Mouse (Mus musculus) ZHBTc4 (cell line): ENCODE results near the gene Slco1a6.
"Not testable (repeated sequence)": the region's sequence is repeated elsewhere in the genome, so short reads cannot be mapped to it uniquely, and the experiment has no call there.

Experiments
- DNase-seq: peaks from one replicate; pipeline ENCODE4 v3.0.0-alpha.2; 2011; ENCODE audit warnings: low read depth, low spot score

Gene Slco1a6

GRCm38 (mm10) chr6:142208421-142208820, at the start of gene Slco1a6:
Gene Slco1a6 (minus strand): TSS chr6:142208521.
- no peak for DNase-seq

DNA sequence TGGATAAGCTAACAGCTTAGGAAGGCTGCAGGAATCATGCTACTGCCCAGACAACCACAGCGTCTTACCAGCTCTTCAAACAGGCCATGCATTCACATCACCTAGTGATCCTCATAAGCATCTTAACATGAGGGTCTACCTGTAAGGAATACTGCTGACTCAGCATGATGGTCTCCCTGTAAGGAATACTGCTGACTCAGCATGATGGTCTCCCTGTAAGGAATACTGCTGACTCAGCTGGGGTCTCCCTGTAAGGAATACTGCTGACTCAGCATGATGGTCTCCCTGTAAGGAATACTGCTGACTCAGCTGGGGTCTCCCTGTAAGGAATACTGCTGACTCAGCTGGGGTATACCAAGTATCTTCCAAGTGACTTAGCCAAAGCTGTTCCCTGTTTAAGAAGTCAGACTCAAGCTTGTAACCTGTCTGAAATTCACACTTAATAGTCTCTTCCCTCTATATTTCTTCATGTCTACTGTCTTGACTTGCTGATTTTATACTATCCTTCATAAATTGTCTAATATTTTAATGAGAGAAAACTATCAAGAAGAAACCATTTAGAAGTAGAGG, 42.5 kb upstream of the Slco1a6 start:
- not testable (repeated sequence) for DNase-seq

- DNase-seq: peak; percentile 7
These were observed 36.7 kb upstream of the Slco1a6 start for GRCm38 (mm10) chr6:142245065-142245464.

DNA sequence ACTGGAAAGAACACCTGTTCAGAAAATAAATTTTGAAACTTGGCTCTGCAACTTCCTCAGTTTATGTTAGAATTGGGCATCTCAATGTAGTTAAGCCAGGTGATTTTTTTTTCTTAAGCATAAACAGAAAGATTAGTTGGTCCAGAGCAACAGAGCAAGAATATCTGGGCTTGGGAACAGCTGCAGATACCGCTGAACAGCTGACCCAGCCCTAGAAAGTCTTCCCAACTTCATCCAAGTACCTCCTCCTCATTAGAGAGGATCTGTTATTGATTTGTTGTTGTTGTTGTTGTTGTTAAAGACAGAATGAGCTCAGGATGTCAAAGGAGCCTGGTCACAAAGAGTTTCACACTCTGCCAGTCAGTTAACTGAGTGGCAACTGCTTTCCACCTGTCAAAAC, 31.1 kb upstream of the Slco1a6 start:
- no peak for DNase-seq

DNA sequence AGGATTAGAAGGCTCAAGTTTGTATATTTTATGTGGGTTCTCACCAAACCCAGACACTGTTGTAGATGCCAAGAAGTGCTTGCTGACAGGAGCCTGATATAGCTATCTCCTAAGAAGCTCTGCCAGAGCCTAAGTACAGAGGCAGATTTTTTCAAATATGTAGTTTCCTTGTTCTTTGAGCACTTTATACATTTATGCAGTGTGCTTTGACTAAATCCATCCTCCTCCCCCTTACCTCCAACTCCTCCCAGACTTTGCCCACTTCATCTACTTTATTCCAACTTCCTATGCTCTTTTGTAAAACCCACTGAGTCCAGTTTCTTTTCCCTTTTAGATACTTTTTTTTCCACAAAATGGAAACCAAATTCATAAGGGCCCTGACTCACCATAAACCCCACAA, 11.8 kb upstream of the Slco1a6 start:
- DNase-seq: no peak

DNA sequence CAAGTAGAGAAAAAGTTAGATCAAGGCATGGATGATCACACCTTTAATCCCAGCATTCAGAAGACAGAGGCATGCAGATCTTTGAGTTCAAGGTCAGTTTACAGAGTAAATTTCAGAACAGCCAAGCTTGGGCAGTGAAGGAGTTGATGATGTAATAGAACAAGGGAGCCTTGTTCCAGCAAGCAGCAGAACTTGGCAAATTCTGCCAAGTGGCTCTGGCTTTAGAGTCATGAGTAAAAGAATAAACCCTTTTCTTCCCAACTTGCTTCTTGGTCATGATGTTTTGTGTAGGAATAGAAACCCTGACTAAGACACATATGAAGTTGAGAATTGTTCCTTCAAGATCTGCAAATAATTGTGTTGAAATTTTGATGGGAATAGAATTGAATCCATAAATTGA, 3.5 kb upstream of the Slco1a6 start:
- DNase-seq: no peak

- DNase-seq: no peak
These were observed 1.4 kb upstream of the Slco1a6 start for GRCm38 (mm10) chr6:142209749-142210148.

- DNase-seq: no peak
These were observed 7.8 kb downstream of the Slco1a6 start for GRCm38 (mm10) chr6:142200524-142200923.

- no peak for DNase-seq
These were observed 14.1 kb downstream of the Slco1a6 start for GRCm38 (mm10) chr6:142194245-142194644.

GRCm38 (mm10) chr6:142191962-142192361, 16.4 kb downstream of the Slco1a6 start:
- DNase-seq: no peak

GRCm38 (mm10) chr6:142187426-142187825, 20.9 kb downstream of the Slco1a6 start:
- DNase-seq: no peak

DNA sequence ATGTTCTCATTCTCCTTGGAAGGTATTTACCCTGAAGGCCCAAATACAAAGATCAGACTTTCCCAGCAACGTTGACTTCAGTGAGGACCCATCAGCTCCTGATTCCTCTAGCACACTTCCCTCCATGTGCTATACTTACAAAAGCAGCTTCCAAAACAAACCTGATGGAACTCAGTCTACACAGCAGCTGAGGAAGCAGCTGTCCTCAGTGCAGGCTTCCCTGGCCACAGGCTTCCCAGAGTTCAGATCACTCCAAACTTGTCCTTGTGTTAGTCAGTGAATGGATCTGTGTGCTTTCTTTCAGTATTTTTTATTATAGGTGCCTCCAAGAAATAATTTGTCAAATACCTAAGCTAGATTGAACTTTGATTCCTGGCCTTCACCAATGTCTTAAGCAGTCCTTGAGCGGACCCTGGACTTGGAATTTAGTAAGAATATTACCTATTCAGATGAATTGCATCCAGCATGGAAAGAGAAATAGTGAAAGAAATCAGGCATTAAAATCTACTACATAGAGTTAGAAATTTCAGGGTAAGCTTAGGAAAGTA, 22.4 kb downstream of the Slco1a6 start:
- no peak for DNase-seq

DNA sequence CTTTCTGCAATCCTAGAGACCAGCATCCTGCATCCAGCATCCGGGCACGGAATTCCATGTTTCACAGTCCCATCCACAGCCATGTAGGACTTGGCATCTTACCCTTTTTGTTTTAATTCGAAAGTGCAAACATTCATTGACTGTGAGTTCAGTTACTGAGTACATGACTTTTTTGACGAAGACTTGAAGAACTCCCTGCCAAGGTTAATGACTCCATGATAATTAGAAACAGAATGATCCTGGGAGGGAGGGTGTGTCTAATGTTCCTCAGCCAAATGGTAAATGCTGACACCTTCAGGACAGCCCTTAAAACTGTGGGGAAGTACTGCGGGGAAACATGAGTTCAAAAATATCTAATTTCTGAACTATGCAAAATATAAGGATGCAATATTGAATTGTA, 44.9 kb downstream of the Slco1a6 start:
- DNase-seq: no peak

- no peak for DNase-seq
These were observed 47.1 kb downstream of the Slco1a6 start for GRCm38 (mm10) chr6:142161171-142161570.

DNA sequence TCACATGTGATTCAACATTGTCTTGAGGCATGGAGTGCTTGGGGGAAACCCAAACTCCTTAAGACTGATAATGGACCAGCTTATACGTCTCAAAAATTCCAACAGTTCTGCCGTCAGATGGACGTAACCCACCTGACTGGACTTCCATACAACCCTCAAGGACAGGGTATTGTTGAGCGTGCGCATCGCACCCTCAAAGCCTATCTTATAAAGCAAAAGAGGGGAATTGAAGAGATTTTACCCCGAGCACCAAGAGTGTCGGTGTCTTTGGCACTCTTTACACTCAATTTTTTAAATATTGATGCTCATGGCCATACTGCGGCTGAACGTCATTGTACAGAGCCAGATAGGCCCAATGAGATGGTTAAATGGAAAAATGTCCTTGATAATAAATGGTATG, 54.2 kb downstream of the Slco1a6 start:
- DNase-seq: not testable (repeated sequence)

GRCm38 (mm10) chr6:142148371-142148770, 60.0 kb downstream of the Slco1a6 start:
- DNase-seq: no peak

GRCm38 (mm10) chr6:142111667-142112305, 96.5 kb downstream of the Slco1a6 start:
- peak; percentile 15 for DNase-seq

DNA sequence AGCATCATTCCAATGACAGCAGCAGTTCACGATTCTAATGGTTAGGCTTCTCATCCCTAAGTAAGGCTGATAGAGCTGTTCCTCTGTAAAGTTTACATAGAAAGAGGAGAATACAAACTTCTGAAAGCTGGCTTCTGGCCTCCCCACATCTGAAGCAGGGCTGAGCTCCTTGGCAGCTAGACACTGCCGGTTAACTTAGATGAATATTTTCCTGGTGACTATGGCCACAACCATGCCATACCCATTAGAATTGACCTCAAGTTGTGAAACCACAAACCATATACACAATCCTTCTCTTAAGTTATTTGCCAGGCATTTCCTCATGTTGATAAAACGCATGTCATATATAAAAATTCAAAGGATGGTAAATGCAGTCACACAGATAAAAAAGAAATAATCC, 117.2 kb downstream of the Slco1a6 start:
- no peak for DNase-seq

DNA sequence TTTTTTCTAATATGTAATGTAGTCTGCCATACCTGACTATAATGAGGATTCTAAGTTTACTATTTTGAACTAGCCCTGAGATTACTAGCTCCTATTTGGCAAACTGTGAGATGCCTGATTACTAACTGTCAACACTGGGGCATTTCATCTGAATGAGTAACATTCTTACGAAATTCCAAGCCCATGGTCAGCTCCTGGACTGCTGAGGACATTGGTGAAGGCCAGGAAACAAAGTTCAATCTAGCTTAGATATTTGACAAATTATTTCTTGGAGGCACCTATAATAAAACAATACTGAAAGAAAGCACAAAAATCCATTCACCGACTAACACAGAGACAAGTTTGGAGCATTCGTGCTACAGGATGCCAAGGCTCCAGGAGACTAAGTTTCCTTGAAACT, 150.0 kb downstream of the Slco1a6 start:
- not testable (repeated sequence) for DNase-seq

- DNase-seq: no peak
These were observed 160.6 kb downstream of the Slco1a6 start for GRCm38 (mm10) chr6:142047689-142048088.

DNA sequence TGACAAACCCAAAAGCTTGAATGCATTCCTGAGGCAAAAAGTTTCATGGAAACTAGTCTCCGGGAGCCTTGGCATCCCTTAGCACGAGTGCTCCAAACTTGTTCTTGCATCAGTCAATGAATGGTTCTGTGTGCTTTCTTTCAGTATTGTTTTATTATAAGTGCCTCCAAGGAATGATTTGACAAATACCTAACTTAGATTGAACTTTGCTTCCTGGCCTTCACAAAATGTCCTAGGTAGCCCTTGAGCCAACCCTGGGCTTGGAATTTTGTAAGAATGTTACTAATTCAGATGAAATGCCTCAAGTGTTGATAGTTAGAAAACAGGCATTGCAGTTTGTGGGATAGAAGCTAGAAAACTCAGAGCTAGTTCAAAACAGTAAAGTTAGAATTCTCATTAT, 162.6 kb downstream of the Slco1a6 start:
- no peak for DNase-seq

GRCm38 (mm10) chr6:142041896-142042295, 166.4 kb downstream of the Slco1a6 start:
- DNase-seq: no peak
